Mouse (Mus musculus) spleen, adult 2 months (tissue): ENCODE data around the gene Olfr54.

Experiments
- CTCF ChIP-seq: fragments of 200-500 bp; IDR thresholded peaks from 2 replicates; pipeline ENCODE4 v1.5.1; 2011; ENCODE audit warnings: mild to moderate bottlenecking, inconsistent platforms; ENCODE audit not compliant: insufficient read depth, insufficient read length, insufficient replicate concordance; ENCODE audit errors: extremely low read depth
- POLR2A ChIP-seq: fragments of 200-500 bp; IDR thresholded peaks from 2 replicates; pipeline ENCODE4 v1.6.1; 2011; ENCODE audit warnings: low read depth, low read length, inconsistent platforms

DNA sequence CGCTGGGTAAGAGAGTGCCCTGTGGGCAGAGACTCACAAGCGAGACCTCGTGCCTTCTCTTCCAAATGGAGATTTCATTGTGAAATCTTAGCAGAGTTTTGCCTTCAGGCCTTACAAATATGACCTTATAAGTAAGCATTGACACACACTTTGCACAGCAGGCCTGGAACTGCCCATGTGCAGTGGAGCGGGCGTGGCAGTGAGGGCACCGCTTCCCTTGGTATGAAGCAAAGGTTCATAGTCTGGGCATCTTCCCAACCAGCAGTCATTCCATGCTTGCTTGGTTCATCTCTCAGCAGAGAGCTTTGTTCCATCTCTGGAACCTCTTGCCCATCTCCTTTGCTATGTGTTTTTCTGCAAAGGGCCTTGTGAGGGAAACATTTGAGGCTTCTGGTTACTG is 46.9 kb downstream of the Olfr54 start:
- TF ChIP-seq CTCF (no peak), POLR2A (no peak)
